Mouse (Mus musculus) monocyte, adult 2 months (primary cell): ENCODE data around the gene Il1f6.
"Not testable (repeated sequence)": the region's sequence is repeated elsewhere in the genome, so short reads cannot be mapped to it uniquely, and the experiment has no call there.

Experiments
- DNase-seq, 2 experiments: peaks; one replicate each; pipeline ENCODE4 v3.0.0; 2022; ENCODE audit warnings: low spot score in 2 of 2, low read depth in 1 of 2

Gene Il1f6

DNA sequence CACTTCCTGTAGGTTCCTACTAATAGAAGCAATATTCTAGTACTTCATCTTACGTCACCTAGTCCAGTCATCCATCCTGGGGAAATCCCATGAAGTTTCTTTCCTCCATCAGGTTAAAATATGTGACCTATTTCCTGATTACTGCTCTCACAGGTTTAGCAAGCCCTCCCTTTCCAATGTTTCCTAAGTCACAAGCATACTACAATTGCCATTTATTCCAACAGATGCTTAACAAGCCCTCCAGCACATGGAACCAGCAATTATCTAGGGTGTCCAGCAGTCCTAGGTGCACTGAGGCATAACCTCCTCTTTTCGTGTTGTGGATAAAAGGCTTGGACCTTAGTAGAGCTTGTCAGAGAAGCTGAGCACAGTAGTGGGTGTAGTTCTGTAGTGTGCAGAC lies at the start of gene Il1f6:
TSS of gene Il1f6 (plus strand) at position 301 of the 400 bp plus-strand sequence.
- no peak for DNase-seq

DNA sequence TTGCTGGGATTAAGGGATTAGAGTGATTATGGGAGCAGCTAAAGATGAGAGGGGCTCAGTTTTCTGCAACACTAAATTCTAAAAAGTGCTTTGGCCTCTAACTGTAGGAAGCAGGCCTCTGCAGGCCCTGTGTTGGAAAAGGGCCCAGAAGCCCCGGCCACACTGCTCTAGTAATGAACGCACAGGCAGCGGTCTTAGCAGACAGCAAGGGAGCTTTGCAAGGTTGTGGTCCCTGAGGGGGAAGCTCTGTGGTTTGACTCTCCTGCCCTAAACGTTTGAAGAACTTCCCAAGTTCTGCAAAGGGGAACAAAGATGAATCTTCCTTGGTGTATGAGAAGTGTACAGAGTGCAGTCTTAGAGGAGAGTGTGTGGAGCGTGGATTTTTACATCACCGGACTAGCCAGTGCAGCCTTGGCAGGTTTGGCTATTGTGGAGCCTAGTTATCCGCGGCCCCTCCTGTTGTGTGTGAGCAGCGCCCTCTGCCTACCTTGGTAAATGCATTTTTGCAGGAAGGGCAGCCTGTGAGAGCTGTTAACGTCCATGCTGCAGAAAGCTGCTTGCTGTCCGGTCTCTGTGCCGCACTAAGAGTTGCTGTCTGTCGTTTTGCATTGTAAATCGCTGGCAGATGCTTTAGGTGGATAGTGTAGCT lies 33.4 kb upstream of the Il1f6 start:
- not testable (repeated sequence) for DNase-seq

GRCm38 (mm10) chr2:24182423-24183147 lies 32.6 kb upstream of the Il1f6 start:
- DNase-seq: not testable (repeated sequence)

DNA sequence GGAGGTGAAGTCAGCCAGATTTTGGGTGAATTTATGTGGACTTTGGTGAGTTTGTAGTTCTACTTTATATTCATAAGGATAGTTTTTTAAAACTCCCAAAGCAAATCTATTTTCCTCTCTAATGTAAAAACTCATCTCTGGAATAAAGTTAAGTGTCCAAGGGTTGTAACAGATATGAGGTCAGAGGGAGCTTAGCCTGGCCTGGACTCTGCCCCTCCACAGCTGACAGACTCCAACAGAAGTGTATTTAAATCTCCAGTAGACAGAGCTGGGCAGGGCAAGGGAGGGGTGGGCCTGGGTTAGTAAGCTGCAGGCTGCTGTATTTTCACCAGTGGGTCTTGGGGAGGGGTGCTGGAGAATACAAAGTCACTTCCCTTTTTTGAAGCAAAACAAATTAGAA lies 31.1 kb upstream of the Il1f6 start:
- not testable (repeated sequence) for DNase-seq

DNA sequence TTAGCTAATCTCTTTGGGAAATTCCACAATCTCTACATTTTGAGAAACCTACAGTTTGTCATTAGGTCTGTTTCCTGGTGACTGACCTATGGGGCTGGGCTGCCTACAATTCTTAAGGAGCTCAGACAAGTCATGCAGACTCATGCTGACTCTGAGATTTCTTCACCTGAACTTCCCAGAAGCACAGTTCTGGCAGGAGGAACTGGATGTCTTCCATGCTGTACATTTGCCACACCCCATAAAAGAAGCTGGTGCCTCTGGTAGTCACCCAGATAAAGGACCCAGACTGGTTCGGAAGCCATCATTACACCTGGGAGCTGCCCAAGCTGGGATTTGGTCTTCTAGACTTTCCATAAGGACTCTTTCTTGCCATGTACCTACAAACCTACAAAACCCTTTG lies 29.0 kb upstream of the Il1f6 start, which contains the start of gene Il1f9:
TSS of gene Il1f9 (plus strand) at position 301 of the 400 bp plus-strand sequence.
- DNase-seq: no peak

DNA sequence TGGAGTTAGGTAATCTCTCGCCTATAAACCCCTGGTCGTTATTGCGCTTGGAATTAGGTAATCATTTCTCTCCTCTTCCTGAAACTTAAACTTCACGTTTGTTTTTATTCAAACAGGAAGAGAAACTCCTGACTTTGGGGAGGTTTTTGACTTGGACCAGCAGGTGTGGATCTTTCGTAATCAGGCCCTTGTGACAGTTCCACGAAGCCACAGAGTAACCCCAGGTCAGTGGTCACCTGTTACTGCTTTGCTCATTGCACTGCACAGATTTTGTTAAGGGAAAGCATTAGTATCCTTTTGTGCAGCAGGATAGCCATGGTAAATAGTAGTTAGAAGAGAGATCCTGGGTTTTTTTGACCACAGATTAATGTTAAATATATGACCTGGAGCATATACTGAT lies 27.6 kb upstream of the Il1f6 start:
- no peak for DNase-seq

DNA sequence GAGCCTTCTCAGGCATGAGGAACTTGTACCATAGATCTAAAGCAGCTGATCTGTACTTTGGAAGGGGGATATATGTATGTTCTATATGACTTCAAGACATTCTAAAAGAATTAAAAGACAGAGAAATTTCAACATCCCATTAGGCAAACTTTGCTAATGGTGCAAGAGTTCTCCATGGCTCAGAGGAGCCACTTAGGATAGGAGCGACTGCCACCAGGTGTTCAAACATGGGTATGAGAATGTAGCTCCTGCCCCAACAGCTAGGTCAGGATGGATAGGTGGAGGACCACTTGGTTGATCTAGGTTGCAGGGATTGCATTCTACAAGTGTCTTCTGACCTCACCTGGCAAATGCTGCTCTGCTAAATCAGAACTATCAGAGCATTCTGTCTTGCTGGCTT lies 27.0 kb upstream of the Il1f6 start:
- no peak for DNase-seq

DNA sequence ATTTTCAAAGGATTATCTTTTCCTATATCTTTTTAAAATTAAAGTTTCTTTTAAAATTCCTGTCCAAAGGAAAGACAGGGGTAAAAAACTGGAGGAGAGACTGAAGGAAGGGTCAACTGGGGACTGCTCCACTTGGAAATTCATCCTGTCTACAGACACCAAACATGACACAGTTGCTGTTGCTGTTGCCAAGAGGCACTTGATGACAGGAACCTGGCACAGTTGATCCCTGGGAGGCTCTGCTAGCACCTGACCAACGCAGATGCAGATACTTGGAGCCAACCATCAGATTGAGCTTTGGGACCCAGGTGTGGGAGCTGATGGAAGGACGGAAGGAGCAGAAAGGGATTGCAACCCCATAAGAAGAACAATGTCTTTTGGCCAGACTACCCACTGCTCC lies 12.0 kb downstream of the Il1f6 start:
- DNase-seq: no peak

- no peak for DNase-seq
Measured at GRCm38 (mm10) chr2:24267503-24267902, 52.3 kb downstream of the Il1f6 start.

DNA sequence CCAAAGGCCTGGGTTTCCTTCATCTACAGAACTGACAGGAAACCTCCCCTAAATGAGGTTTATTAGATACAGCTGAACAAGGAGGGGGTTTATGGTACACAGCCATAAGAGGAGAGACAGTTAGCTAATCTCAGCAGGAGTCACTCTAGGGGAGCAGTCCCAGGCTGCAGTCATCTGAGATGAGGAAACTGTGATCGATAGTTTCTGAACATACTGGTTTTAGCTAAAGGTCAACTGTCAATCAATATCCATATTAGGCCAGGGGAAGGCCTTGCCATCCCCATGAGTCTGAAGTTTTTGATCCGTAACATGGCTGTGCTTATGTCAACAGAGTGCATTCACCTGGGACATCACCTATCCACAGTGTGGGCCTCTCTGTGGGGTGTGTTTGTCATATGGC lies 58.4 kb downstream of the Il1f6 start:
- DNase-seq: no peak

- DNase-seq: no peak
Measured at GRCm38 (mm10) chr2:24275146-24275545, 59.9 kb downstream of the Il1f6 start.
